ENCODE assay signal across 23 mouse cellular contexts in the genomic region with DNA sequence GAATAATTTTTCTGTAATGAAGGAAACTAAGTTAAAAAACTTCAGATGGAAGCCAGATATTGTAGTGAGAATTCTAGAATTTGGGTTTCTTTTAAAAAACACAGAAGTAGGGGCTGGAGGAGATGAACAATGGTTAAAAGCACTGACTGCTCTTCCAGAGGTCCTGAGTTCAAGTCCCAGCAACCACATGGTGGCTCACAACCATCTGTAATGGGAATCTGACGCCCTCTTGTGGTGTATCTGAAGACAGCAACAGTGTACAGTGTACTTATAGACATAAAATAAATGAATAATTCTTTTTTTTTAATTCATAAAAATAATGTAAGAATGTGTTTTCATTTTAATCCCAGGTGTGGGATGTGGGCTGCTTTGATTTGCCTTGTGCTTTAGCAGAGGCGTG. TPM values are rescaled to one million over a fixed set of nuclear protein-coding genes. Genes with fewer than 3 reads are reported as not detected.
DNase-seq lines count a peak whose midpoint lies in the region; ATAC-seq and TF ChIP-seq lines count a peak whose summit lies in the region.
"Had no signal": no experiment of that assay in that cellular context is flagged by ENCODE, and none has a peak within 500 bp of the region (broad histone marks: within the 10 kb centered on the region; RNA-seq: fewer than 3 reads in every experiment).

No protein-coding gene starts in this region.

- no peaks in the 10 kb centered on the region for H3K4me1 ChIP-seq in midbrain, postnatal 0 days (ENCODE audit: insufficient read depth, low read length)
- no peaks in the 10 kb centered on the region for H3K4me1 ChIP-seq in midbrain, embryonic 16.5 days (ENCODE audit: control insufficient read depth, insufficient read depth, low read length)
- H3K4me1 ChIP-seq: embryonic facial prominence, embryonic 10.5 days; forebrain, embryonic 15.5 days; limb, embryonic 10.5 days; midbrain, embryonic 15.5 days had no signal

- no peaks in the 10 kb centered on the region; the same call in 1 of the 2 replicates for H3K36me3 ChIP-seq in midbrain, postnatal 0 days (ENCODE audit: insufficient read depth, low read length)
- peaks cover 6% of the 10 kb centered on the region; the same call in 1 of the 2 replicates for H3K36me3 ChIP-seq in midbrain, embryonic 16.5 days (ENCODE audit: control insufficient read depth, insufficient read depth, low read length)

- H3K9me3 ChIP-seq in midbrain, postnatal 0 days (ENCODE audit: low read length) = no peaks in the 10 kb centered on the region
- H3K9me3 ChIP-seq in midbrain, embryonic 16.5 days (replicated peaks; ENCODE audit: control insufficient read depth, low read length, poor library complexity, severe bottlenecking) = no peaks in the 10 kb centered on the region
- H3K9me3 ChIP-seq: embryonic facial prominence, embryonic 10.5 days; forebrain, embryonic 15.5 days; limb, embryonic 10.5 days; midbrain, embryonic 15.5 days had no signal

- no peak for ATAC-seq in midbrain, postnatal 0 days (ENCODE audit: low FRiP score)
- no peak for ATAC-seq in midbrain, embryonic 16.5 days
- ATAC-seq: forebrain, embryonic 15.5 days; midbrain, embryonic 15.5 days had no signal

- TF ChIP-seq CTCF in layer of hippocampus, adult 2 months (conservative IDR thresholded peaks at IDR 0.05) = peak; percentile 61
- TF ChIP-seq CTCF in midbrain, postnatal 0 days (IDR thresholded peaks at IDR 0.05) = 0 out of 2 replicates have a peak, but pooled peaks have one; percentile 14

- no peak overlapping the region for H3K4me2 ChIP-seq in midbrain, postnatal 0 days (ENCODE audit: low read depth, low read length, poor library complexity, severe bottlenecking)
- H3K4me2 ChIP-seq in midbrain, embryonic 16.5 days (ENCODE audit: low read length) = no peak overlapping the region
- H3K4me2 ChIP-seq: forebrain, embryonic 15.5 days; hindbrain, embryonic 14.5 days; midbrain, embryonic 15.5 days had no signal

- DNase-seq in layer of hippocampus, adult 2 months (ENCODE audit: low spot score in 2 of 2) = no peak
- DNase-seq in layer of hippocampus, postnatal 14 days (ENCODE audit: low spot score in 2 of 2) = no peak
- no peak for DNase-seq in midbrain, postnatal 0 days (ENCODE audit: low spot score)
- DNase-seq in NIH3T3 (ENCODE audit: low read depth) = peak; percentile 27
- no peak for DNase-seq in frontal cortex, postnatal 14 days (ENCODE audit: low spot score in 2 of 2)
- DNase-seq in B cell, adult 2 months = no peak
- DNase-seq: adrenal gland, postnatal 36 days; cerebellum, adult 9-11 months; gastrocnemius, postnatal 36 days; kidney, adult 9 months; kidney, postnatal 36 days; layer of hippocampus, adult 9-11 months; lung, adult 2 months; right cerebral cortex, adult 18-20 months; thymus, adult 2 months; thymus, postnatal 4 days had no signal

- no peak overlapping the region for H3K9ac ChIP-seq in midbrain, postnatal 0 days (replicated peaks; ENCODE audit: low read length, poor library complexity, severe bottlenecking)
- no peak overlapping the region for H3K9ac ChIP-seq in midbrain, embryonic 16.5 days (ENCODE audit: low read depth, low read length)
- H3K9ac ChIP-seq: forebrain, embryonic 15.5 days; hindbrain, embryonic 14.5 days; midbrain, embryonic 15.5 days had no signal

- H3K27me3 ChIP-seq in midbrain, postnatal 0 days (ENCODE audit: insufficient read depth, low read length) = no peaks in the 10 kb centered on the region
- H3K27me3 ChIP-seq in midbrain, embryonic 16.5 days (ENCODE audit: control insufficient read depth, insufficient read depth, low read depth, low read length) = no peaks in the 10 kb centered on the region
- H3K27me3 ChIP-seq: forebrain, embryonic 15.5 days; midbrain, embryonic 15.5 days had no signal

- no peak overlapping the region for H3K4me3 ChIP-seq in layer of hippocampus, adult 2 months
- H3K4me3 ChIP-seq in midbrain, postnatal 0 days (ENCODE audit: low read depth, low read length) = no peak overlapping the region
- no peak overlapping the region for H3K4me3 ChIP-seq in midbrain, embryonic 16.5 days (ENCODE audit: low read depth, low read length)
- H3K4me3 ChIP-seq: embryonic facial prominence, embryonic 10.5 days; forebrain, embryonic 15.5 days; limb, embryonic 10.5 days; midbrain, embryonic 15.5 days had no signal

- no peak overlapping the region for H3K27ac ChIP-seq in layer of hippocampus, adult 2 months
- no peak overlapping the region for H3K27ac ChIP-seq in midbrain, postnatal 0 days (ENCODE audit: low read depth, low read length)
- no peak overlapping the region for H3K27ac ChIP-seq in midbrain, embryonic 16.5 days (ENCODE audit: low read length)
- H3K27ac ChIP-seq: embryonic facial prominence, embryonic 10.5 days; forebrain, embryonic 15.5 days; hindbrain, embryonic 14.5 days; limb, embryonic 10.5 days; macrophage; midbrain, embryonic 15.5 days had no signal

- 65% methylated on average over 2 of the region's 2 CpGs for WGBS in midbrain, postnatal 0 days
- 64% methylated on average over 2 of the region's 2 CpGs for WGBS in midbrain, embryonic 16.5 days

RNA-seq across cellular contexts. Expression of gene Ipp, which starts 23.8 kb away (rescaled TPM):
- total RNA-seq in layer of hippocampus, adult 2 months (2021) = 10 to 100 TPM; 17.5 to 20.1 TPM
- total RNA-seq in layer of hippocampus, postnatal 14 days (2021) = 10 to 100 TPM; 20.1 to 20.7 TPM
- 6.5 and 7.2 TPM in 2 replicates for total RNA-seq in midbrain, postnatal 0 days (2014; rRNA removed)
- polyA plus RNA-seq in midbrain, postnatal 0 days (2015; fragmentation: Nextera tagmentation; extraction: Ambion mirVana) = 10.5 and 10.9 TPM in 2 replicates
- polyA plus RNA-seq in midbrain, embryonic 16.5 days (2015; fragmentation: Nextera tagmentation; extraction: Ambion mirVana) = 13.6 and 14.7 TPM in 2 replicates

RNA-seq across cellular contexts. Expression of gene Tmem69, which starts 24.6 kb away (rescaled TPM):
- 10 to 100 TPM; 11.4 to 13.3 TPM for total RNA-seq in layer of hippocampus, adult 2 months (2021)
- total RNA-seq in layer of hippocampus, postnatal 14 days (2021) = 10 to 100 TPM; 10.3 to 11.1 TPM
- 8.8 and 12.6 TPM in 2 replicates for total RNA-seq in midbrain, postnatal 0 days (2014; rRNA removed)
- 14.0 and 16.0 TPM in 2 replicates for polyA plus RNA-seq in midbrain, postnatal 0 days (2015; fragmentation: Nextera tagmentation; extraction: Ambion mirVana)
- polyA plus RNA-seq in midbrain, embryonic 16.5 days (2015; fragmentation: Nextera tagmentation; extraction: Ambion mirVana) = 20.1 and 26.2 TPM in 2 replicates

RNA-seq across cellular contexts. Expression of gene Gpbp1l1, which starts 26.3 kb away (rescaled TPM):
- total RNA-seq in layer of hippocampus, adult 2 months (2021) = 10 to 100 TPM; 38.2 to 45.0 TPM
- total RNA-seq in layer of hippocampus, postnatal 14 days (2021) = 10 to 100 TPM; 28.4 to 35.5 TPM
- 33.7 and 45.5 TPM in 2 replicates for total RNA-seq in midbrain, postnatal 0 days (2014; rRNA removed)
- polyA plus RNA-seq in midbrain, postnatal 0 days (2015; fragmentation: Nextera tagmentation; extraction: Ambion mirVana) = 13.7 and 14.7 TPM in 2 replicates
- polyA plus RNA-seq in midbrain, embryonic 16.5 days (2015; fragmentation: Nextera tagmentation; extraction: Ambion mirVana) = 16.3 and 17.6 TPM in 2 replicates
